Mouse (Mus musculus) neural tube, embryonic 10.5 days (tissue): Measurements from ENCODE around the gene Speer4d.
"Not testable (repeated sequence)": the region's sequence is repeated elsewhere in the genome, so short reads cannot be mapped to it uniquely, and the experiment has no call there.

Source experiments
- DNase-seq: peaks from one replicate; pipeline ENCODE4 v3.0.0-alpha.2; 2017; ENCODE audit warnings: low spot score; ENCODE audit errors: extremely low spot score

Speer4d gene

DNA sequence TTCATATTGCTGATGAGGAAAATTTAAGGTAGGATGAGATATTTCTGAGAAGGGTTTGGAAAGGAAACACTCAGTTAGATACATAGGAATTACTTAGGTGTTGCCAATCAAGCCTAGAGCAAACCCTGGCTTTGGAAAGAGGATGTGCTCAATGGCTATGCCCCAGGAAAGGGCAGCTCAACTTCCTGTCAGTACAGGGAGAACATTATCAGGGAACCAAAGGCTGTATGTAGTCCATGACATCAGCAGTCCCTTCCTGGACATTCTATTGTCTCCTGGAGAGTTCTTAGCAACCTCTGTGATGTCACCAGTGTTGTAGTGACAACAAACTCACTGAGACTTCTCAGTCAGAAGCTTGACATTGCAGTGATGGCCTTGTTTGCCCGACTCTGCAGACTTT lies at the start of gene Speer4d:
Gene Speer4d (plus strand): TSS at position 301 of the 400 bp plus-strand sequence.
- not testable (repeated sequence) for DNase-seq

DNA sequence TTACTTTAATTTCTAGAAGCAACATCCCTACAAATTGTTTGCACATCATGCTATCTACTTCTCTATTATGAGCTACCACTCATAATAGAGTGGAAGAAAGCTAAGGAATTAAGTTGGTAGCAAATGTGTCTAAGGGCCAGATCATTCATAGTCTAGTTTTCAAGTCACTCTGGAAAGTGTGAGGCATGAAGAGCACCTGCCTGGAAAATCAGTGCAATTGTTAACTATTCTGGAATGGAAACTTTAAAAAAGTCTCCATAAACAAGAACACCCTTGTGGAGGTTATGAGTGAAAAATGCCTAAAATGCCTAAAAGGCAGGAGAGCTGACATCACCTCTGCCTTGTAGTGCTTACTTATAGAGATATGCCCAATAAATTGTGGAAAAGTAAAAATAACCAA lies 45.1 kb upstream of the Speer4d start:
- not testable (repeated sequence) for DNase-seq

DNA sequence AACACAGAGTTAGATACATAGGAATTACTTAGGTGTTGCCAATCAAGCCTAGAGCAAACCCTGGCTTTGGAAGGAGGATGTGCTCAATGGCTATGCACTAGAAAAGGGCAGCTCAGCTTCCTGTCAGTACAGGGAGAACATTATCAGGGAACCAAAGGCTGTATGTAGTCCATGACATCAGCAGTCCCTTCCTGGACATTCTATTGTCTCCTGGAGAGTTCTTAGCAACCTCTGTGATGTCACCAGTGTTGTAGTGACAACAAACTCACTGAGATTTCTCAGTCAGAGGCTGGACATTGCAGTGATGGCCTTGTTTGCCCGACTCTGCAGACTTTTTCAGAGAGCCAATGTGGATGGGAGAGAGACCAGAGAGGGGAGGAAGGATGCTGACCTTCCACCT lies 41.8 kb upstream of the Speer4d start, which contains the start of gene Gm21083:
Gene Gm21083 (plus strand): TSS at position 301 of the 400 bp plus-strand sequence.
- not testable (repeated sequence) for DNase-seq

DNA sequence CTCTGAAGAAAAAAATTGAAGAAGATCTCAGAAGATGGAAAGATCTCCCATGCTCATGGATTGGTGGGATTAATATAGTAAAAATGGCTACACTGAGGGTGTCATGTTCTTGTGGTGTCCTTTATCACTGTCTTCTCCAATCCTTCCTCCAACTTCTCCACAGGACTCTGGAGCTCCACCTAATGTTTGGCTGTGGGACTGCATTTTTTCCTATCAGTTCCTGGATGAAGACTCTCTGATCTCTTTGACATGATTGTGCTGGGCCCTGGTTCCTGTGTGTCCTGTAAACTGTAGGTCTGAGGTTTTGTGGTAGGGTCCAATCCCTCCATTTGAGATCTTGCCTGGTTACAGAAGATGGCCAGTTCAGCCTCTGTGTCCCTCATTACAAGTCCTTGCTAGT lies 32.5 kb upstream of the Speer4d start:
- not testable (repeated sequence) for DNase-seq

DNA sequence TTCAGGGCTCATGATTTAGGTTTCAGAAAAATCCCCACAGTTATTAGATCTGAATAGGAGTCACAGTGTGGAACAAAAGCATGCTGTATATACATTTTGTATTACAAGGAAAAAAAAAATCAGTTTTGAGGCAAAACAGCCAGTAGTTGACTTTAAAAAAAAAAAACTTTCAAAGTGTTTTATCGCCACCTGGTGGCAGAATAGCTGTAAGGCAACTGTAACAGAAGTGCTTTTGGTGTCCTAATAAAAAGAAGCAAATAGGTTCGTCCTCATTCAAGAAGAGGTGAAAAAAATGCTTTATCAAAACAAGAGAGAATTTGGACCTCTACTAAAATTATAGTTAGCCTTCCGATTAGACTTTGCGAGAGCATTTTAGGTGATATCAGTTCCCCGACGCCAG lies 30.6 kb upstream of the Speer4d start:
- not testable (repeated sequence) for DNase-seq

DNA sequence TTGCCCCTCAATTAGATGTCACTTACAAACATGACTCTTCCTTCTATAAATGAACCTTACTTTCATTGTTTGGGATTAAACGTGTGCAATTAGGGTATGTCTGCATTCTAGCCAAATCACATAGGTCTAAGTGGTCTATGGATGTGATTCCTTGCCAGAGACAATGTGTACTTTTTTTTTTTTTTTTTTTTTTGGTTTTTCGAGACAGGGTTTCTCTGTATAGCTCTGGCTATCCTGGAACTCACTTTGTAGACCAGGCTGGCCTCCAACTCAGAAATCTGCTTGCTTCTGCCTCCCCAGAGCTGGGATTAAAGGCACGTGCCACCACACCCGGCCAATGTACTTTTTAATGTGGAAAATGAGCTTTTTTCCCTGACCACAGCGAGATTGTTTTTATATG lies 28.2 kb upstream of the Speer4d start:
- DNase-seq = not testable (repeated sequence)

DNA sequence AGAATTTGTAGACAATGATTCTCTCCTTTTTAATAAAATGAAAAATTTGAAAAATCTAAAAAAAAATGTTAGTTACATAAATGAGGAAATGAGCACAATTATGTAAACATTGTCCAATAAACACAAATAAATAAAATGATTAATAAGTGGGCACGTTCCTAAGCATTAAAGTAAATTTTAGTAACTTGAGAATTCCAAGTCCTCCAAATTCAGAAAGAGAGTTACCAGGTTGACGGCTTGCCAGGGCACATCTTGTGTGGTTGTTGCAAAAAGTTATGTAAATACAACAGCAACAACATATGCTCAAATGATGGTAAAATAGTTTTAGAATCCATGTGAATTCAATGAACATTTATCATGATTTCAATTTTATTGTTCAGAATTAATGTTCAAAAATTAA lies 27.3 kb upstream of the Speer4d start:
- not testable (repeated sequence) for DNase-seq

DNA sequence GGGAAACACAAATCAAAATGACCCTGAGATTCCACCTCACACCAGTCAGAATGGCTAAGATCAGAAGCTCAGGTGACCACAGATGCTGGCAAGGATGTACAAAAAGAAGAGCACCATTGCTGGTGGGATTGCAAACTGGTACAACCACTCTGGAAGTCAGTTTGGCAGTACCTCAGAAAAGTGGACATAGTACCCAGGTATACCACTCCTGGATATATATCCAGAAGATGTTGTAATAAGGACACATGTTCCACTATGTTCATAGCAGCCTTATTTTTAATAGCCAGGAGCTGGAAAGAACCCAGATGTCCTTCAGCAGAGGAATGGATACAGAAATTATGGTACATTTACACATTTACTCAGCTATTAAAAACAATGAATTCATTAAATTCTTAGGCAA lies 20.0 kb upstream of the Speer4d start:
- DNase-seq = not testable (repeated sequence)

DNA sequence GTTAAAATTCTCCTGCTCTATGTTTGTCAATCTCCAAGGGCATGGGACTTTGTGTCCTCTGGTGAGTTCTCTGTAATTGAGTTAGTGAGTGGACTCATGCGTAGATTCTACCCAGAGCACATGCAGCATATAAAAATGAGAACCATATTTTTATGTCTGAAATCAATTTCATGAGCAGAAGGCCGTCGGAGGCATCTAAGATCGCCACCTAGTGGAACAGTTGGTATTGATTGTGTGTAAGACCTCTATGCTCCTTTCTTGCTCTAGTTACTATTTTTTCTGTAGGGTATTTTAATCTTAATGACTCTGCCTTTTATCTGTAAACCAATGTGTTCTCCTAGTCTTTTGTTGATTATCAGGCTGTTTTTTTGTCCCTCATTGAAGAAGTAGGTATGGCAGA lies 18.5 kb upstream of the Speer4d start:
- not testable (repeated sequence) for DNase-seq

DNA sequence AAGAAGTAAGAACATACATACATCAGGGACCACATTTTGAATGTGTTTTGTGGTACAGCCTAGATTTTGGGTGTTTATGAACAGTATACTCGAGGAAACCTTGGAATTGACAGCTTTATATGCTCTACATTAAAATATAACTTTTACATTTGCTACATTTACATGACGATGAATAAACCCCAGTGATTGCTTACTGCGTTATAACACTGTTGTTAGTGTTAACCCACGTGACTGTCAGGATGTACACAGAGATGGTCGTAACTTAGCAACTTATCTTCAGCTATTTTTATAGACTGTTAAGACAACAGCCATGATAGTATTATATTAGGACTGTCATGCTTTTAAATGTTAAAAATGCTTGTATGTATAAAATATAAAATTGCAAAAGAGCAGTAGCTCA lies 17.4 kb upstream of the Speer4d start:
- DNase-seq = not testable (repeated sequence)

DNA sequence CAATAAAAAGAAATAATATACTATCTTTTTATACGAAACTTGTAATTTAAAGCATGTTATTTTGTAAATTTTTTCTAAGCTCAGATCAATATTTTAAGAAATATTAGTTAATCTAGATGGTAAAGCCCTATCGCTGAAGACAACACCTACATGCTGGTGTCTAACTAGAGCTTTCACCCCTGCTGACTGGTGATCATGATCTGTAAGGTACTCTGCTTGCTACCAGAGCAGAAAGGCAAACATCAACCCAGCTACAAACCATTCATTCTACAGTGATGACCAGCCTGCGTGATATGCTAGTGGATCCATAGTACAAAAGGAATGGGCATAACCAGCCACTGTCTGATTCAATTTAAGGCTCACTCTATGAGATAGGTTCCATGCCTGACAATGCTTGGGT lies 16.9 kb upstream of the Speer4d start:
- not testable (repeated sequence) for DNase-seq

DNA sequence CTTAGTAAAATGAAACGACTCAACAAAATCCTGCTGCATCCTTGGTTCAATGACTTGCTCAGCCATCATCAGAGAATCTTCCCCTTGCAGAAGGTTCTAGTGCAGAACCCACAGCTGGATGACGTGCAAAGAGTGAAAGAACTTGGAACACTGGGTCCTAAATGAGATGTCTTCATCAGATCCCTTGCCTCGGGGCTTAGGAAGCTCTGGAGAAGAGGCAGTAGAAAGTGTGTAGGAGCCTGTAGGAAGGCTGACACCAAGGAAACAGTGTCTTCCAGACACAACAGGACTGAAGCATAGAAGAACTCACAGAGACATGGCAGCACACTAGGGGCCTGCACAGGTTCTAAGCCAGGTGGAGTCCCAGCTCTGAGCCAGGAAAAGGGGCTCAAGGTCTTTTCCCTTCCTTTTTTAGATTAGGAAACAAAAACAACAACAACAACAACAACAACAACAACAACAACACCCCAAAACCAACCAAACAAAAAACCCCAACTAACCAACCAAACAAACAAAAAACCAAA lies 16.4 kb upstream of the Speer4d start:
- DNase-seq = not testable (repeated sequence)

DNA sequence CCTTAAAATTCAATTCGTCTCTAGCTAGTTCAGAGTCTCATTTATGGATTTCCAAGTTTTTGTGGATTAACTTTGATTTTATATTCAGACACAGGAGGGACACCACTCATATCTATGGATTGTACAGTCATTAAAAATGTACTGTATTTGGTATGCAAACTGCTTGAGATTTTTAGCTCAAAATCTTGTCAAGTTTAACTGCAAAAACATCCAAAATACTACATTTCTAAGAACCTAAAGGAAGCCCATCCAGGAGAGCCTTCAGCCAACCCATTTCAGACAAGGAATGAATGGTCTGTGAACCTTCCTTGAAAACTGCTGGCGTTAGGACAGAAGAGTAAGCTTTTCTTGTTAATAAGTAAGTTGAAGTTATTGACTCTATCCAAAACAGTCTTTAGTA lies 15.9 kb upstream of the Speer4d start:
- not testable (repeated sequence) for DNase-seq

DNA sequence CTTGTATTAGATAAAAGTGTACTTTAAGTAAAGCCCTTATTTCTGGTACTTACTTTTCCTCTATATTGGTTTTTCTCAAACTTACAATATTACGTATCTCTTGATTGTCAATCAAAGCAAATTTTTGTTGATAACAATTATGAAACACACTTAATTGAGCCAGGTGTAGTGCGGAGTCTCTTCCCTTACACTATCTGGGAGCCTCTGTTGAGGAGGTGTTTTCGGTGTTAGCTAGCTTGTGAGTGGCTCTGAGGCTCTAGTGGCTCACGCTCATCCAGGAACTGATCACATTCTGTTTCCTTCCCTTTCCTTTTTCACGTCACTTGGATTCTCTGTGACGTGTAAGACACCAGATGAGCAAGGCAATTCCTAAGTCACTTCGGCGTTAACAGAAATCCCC lies 15.3 kb upstream of the Speer4d start:
- not testable (repeated sequence) for DNase-seq

DNA sequence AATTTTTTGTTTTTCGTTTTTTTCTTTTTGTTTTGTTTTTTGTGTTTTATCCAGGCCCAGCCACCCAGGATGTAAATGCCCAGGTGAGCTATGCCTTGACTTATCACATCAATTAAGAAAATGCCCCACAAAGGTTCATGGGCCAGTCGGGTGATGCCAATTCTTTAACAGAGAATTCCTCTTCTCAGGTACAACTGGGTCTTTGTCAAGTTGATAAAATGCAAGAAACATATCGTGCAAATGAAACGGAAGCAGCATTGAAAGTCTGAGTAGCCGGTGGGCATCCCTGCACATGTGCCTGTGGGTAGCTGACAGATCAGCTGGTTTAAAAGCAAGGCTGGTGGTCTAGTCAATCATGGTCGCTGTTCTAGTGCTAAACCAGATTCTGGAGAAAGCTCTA lies 12.2 kb upstream of the Speer4d start:
- not testable (repeated sequence) for DNase-seq

DNA sequence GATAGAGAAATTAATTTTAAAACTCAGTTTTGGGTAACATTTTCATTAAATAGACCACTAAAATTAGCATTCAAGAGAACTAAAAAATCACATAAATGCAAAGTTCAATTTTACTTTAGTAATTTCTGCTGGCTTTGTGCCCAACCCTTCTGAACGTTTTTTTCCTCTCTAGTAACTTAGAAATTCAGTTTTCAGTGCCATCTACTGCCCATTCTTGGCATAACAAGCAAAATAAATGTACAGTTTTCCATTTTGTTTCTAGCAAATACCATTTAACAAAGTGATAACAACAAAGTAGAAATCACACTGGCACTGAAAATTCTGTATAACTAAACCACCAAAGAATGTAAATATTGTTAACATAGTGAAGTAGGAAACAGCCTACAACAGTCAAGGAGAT lies 8.2 kb upstream of the Speer4d start:
- not testable (repeated sequence) for DNase-seq

DNA sequence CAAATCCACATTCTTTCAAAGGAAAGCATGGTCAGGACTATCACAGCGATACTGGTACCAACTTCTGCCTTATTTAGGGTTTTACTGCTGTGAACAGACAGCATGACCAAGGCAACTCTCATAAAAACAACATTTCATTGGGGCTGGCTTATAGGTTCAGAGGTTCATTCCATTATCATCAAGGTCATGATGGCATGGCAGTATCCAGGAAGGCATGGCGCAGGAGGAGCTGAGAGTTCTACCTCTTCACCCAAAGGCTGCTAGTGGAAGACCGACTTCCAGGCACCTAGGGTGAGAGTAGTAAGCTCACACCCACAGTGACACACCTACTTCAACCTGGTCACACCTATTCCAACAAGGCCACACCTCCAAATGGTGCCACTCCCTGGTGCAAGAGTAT lies 2.7 kb upstream of the Speer4d start:
- not testable (repeated sequence) for DNase-seq

DNA sequence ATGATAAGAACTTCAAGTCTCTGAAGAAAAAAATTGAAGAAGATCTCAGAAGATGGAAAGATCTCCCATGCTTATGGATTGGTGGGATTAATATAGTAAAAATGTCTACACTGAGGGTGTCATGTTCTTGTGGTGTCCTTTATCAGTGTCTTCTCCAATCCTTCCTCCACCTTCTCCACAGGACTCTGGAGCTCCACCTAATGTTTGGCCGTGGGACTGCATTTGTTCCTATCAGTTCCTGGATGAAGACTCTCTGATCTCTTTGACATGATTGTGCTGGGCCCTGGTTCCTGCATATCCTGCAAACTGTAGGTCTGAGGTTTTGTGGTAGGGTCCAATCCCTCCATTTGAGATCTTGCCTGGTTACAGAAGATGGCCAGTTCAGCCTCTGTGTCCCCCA lies 9.3 kb downstream of the Speer4d start:
- DNase-seq = not testable (repeated sequence)

DNA sequence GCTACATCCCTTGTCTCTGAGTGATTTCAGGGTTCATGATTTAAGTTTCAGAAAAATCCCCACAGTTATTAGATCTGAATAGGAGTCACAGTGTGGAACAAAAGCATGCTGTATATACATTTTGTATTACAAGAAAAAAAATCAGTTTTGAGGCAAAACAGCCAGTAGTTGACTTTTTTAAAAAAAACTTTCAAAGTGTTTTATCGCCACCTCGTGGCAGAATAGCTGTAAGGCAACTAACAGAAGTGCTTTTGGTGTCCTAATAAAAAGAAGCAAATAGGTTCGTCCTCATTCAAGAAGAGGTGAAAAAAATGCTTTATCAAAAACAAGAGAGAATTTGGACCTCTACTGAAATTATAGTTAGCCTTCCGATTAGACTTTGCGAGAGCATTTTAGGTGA lies 11.2 kb downstream of the Speer4d start:
- not testable (repeated sequence) for DNase-seq

DNA sequence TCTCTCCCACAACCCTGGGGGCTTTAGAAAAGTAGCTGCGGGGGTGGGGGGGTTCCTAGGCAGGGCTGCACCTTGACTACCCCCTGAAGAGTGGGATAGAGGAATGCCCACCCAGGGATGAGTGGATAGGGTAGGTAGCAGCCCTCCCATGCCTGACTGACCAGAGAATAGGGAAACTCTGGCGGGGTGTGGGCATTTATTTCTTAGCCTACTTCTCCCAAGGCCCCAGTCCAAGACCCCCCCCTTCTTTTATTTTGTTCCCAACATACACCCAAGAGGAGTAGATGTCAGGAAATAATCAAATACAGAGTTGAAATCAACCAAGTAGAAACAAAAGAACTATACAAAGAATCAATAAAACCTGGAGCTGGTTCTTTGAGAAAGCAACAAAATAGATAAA lies 18.8 kb downstream of the Speer4d start:
- DNase-seq = not testable (repeated sequence)

DNA sequence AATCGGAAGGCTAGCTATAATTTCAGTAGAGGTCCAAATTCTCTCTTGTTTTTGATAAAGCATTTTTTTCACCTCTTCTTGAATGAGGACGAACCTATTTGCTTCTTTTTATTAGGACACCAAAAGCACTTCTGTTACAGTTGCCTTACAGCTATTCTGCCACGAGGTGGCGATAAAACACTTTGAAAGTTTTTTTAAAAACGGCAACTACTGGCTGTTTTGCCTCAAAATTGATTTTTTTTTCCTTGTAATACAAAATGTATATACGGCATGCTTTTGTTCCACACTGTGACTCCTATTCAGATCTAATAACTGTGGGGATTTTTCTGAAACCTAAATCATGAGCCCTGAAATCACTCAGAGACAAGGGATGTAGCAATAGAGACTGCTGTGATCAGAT lies 26.8 kb downstream of the Speer4d start:
- peak; percentile 5 for DNase-seq

DNA sequence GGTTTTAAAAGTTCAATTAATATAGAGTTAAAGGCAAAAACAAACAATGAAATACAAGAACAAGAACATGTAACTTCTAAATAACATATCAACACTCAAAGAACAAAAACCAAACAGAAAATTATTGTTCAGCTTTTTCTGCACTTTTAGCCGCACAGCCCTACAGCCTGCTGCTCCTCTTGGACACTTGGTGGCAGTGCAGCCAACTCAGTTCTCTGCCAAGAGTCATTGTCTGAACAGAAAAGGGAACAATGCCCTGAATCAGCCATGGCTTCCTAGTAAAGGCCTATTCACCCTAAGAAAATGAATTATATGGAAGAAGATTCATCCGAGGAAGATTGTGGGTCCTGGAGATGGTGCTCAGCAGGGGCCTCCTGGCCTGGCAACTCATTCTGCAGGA lies 33.5 kb downstream of the Speer4d start:
- not testable (repeated sequence) for DNase-seq

DNA sequence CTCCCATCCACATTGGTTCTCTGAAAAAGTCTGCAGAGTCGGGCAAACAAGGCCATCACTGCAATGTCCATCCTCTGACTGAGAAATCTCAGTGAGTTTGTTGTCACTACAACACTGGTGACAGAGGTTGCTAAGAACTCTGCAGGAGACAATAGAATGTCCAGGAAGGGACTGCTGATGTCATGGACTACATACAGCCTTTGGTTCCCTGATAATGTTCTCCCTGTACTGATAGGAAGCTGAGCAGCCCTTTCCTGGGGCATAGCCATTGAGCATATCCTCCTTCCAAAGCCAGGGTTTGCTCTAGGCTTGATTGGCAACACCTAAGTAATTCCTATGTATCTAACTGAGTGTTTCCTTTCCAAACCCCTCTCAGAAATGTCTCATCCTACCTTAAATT lies 38.1 kb downstream of the Speer4d start, which contains the start of gene 4930572O03Rik:
Gene 4930572O03Rik (minus strand): TSS at position 101 of the 400 bp plus-strand sequence.
- peak; percentile 5 for DNase-seq

DNA sequence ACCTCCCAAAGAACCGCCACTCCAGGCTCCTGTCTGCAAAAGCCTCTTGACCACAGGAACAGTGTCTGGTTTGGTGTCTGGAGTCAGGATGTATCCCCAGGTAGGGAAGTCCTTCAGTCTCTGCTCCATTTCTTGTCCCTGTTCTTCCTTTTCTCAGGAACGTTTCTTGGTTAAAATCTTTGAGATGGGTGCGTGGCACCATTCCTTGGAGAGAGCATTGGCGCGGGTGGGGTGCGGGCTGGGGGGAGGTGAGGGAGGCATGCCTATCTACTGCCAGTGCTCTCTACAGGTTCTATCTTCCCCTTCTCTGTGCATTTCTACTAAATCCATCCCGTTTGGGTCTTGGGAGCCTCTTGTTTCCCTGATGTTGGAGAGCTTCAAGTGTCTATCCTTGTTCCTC lies 45.0 kb downstream of the Speer4d start:
- not testable (repeated sequence) for DNase-seq
